Mouse (Mus musculus): ENCODE data around the gene Tmem40. TPM values are rescaled to one million over a fixed set of nuclear protein-coding genes. Genes with fewer than 3 reads are reported as not detected.

Tmem40 gene
- total RNA-seq (2021): 1 to 10 TPM; 2.1 TPM
- long read RNA-seq, experiment 1, partial matches to known transcripts: 0 of 1 reads
- long read RNA-seq, experiment 1, other reads (novel, unspliced or antisense): 1 of 1 reads
- long read RNA-seq, experiment 2, partial matches to known transcripts: 0 of 3 reads
- long read RNA-seq, experiment 2, other reads (novel, unspliced or antisense): 2 of 3 reads

GRCm38 (mm10) chr6:115761995-115762756, at the start of gene Tmem40:
Gene Tmem40, minus strand, starts transcription at chr6:115762410.
- peak in 1 of 2 experiments; percentile 20 for DNase-seq (ENCODE audit: low spot score in 2 of 2)
- intact Hi-C loops (cut with DNase I): no loop called here

GRCm38 (mm10) chr6:115811606-115812005, 49.4 kb upstream of the Tmem40 start:
- intact Hi-C loops (cut with DNase I): no loop called here
- no peak for DNase-seq (ENCODE audit: low spot score in 2 of 2)

- intact Hi-C loops (cut with DNase I): loop anchor here (5.0 kb wide), 1 partner anchor 186 kb away; no protein-coding TSS in a partner anchor
- DNase-seq (ENCODE audit: low spot score in 2 of 2): peak; percentile 88 to 91
Measured at GRCm38 (mm10) chr6:115808488-115809231, 46.5 kb upstream of the Tmem40 start, which contains the start of gene Rpl32. Gene Rpl32, minus strand, starts transcription at chr6:115808747.

GRCm38 (mm10) chr6:115808196-115808487, 45.9 kb upstream of the Tmem40 start:
- intact Hi-C loops (cut with DNase I): loop anchor here (5.0 kb wide), 1 partner anchor 186 kb away; no protein-coding TSS in a partner anchor
- DNase-seq (ENCODE audit: low spot score in 2 of 2): no peak

- intact Hi-C loops (cut with DNase I): loop anchor here (5.0 kb wide), 1 partner anchor 185 kb away; no protein-coding TSS in a partner anchor
- no peak for DNase-seq (ENCODE audit: low spot score in 2 of 2)
Measured at GRCm38 (mm10) chr6:115807464-115808195, 45.4 kb upstream of the Tmem40 start.

- DNase-seq (ENCODE audit: low spot score in 2 of 2): no peak
- intact Hi-C loops (cut with DNase I): loop anchor here (5.0 kb wide), 3 partner anchors 77 to 202 kb away; partner anchors contain the start of gene Mkrn2
Measured at GRCm38 (mm10) chr6:115804432-115805192, 42.4 kb upstream of the Tmem40 start.

GRCm38 (mm10) chr6:115803541-115804382, 41.6 kb upstream of the Tmem40 start:
- intact Hi-C loops (cut with DNase I): loop anchor here (5.0 kb wide), 2 partner anchors 76 to 201 kb away; partner anchors contain the start of gene Mkrn2
- DNase-seq (ENCODE audit: low spot score in 2 of 2): peak; percentile 84 to 93

- intact Hi-C loops (cut with DNase I): loop anchor here (5.0 kb wide), 2 partner anchors 75 to 200 kb away; partner anchors contain the start of gene Mkrn2
- no peak for DNase-seq (ENCODE audit: low spot score in 2 of 2)
Measured at GRCm38 (mm10) chr6:115801811-115802210, 39.6 kb upstream of the Tmem40 start.

GRCm38 (mm10) chr6:115792691-115793215, 30.5 kb upstream of the Tmem40 start:
- DNase-seq (ENCODE audit: low spot score in 2 of 2): no peak
- intact Hi-C loops (cut with DNase I): no loop called here

- intact Hi-C loops (cut with DNase I): no loop called here
- peak in 1 of 2 experiments; percentile 28 for DNase-seq (ENCODE audit: low spot score in 2 of 2)
Measured at GRCm38 (mm10) chr6:115791842-115792686, 29.9 kb upstream of the Tmem40 start.

- intact Hi-C loops (cut with DNase I): no loop called here
- DNase-seq (ENCODE audit: low spot score in 2 of 2): no peak
Measured at GRCm38 (mm10) chr6:115791016-115791415, 28.8 kb upstream of the Tmem40 start.

GRCm38 (mm10) chr6:115782781-115783180, 20.6 kb upstream of the Tmem40 start:
- intact Hi-C loops (cut with DNase I): no loop called here
- no peak for DNase-seq (ENCODE audit: low spot score in 2 of 2)

- intact Hi-C loops (cut with DNase I): no loop called here
- DNase-seq (ENCODE audit: low spot score in 2 of 2): no peak
Measured at GRCm38 (mm10) chr6:115776363-115776762, 14.2 kb upstream of the Tmem40 start.

GRCm38 (mm10) chr6:115775838-115776237, 13.6 kb upstream of the Tmem40 start:
- intact Hi-C loops (cut with DNase I): no loop called here
- DNase-seq (ENCODE audit: low spot score in 2 of 2): peak in 1 of 2 experiments; percentile 11

GRCm38 (mm10) chr6:115774501-115774921, 12.3 kb upstream of the Tmem40 start, which contains the start of gene Cand2:
Gene Cand2, plus strand, starts transcription at chr6:115774538.
- DNase-seq (ENCODE audit: low spot score in 2 of 2): peak; percentile 15 to 20
- intact Hi-C loops (cut with DNase I): no loop called here

GRCm38 (mm10) chr6:115773966-115774413, 11.8 kb upstream of the Tmem40 start:
- DNase-seq (ENCODE audit: low spot score in 2 of 2): no peak
- intact Hi-C loops (cut with DNase I): no loop called here

Measured in left cerebral cortex, postnatal 14 days (tissue).